14 mouse cellular contexts compared by ENCODE assay signal in genomic region chr12:76894792-76895559, GRCm38 (mm10).
DNase-seq lines count a peak whose midpoint lies in the region; ATAC-seq and TF ChIP-seq lines count a peak whose summit lies in the region.
"Had no signal": no experiment of that assay in that cellular context is flagged by ENCODE, and none has a peak within 500 bp of the region (broad histone marks: within the 10 kb centered on the region; RNA-seq: fewer than 3 reads in every experiment).

No protein-coding gene starts in this region.

- TF ChIP-seq CTCF in cerebellum, adult 2 months (IDR thresholded peaks at IDR 0.05; ENCODE audit: borderline replicate concordance, insufficient read depth, low read depth, low read length) = no peak
- peak; percentile 44 for TF ChIP-seq CTCF in liver, postnatal 0 days (IDR thresholded peaks at IDR 0.05; ENCODE audit: low read depth)

- no peaks in the 10 kb centered on the region for H3K27me3 ChIP-seq in cerebellum, adult 2 months (ENCODE audit: control insufficient read depth, insufficient read depth, low read length)
- no peaks in the 10 kb centered on the region for H3K27me3 ChIP-seq in heart, embryonic 16.5 days (ENCODE audit: control insufficient read depth, insufficient read depth, low read length)
- no peaks in the 10 kb centered on the region for H3K27me3 ChIP-seq in midbrain, embryonic 11.5 days (ENCODE audit: control insufficient read depth, insufficient read depth, low read length)
- H3K27me3 ChIP-seq in midbrain, embryonic 16.5 days (ENCODE audit: control insufficient read depth, insufficient read depth, low read depth, low read length) = no peaks in the 10 kb centered on the region
- no peaks in the 10 kb centered on the region for H3K27me3 ChIP-seq in liver, postnatal 0 days (ENCODE audit: insufficient read depth, low read length)
- H3K27me3 ChIP-seq: forebrain, embryonic 15.5 days; hindbrain, embryonic 12.5 days had no signal

- DNase-seq in cerebellum, adult 2 months = no peak
- DNase-seq in cerebellum, adult 8-10 months = no peak
- DNase-seq in heart, postnatal 25 days (ENCODE audit: low spot score) = no peak
- DNase-seq in midbrain, embryonic 11.5 days (ENCODE audit: low spot score, missing footprints) = peak; percentile 75
- no peak for DNase-seq in liver, postnatal 0 days
- no peak for DNase-seq in thymus, postnatal 10 days (ENCODE audit: low spot score in 2 of 2)
- DNase-seq: gastrocnemius, postnatal 10 days; kidney, adult 8-10 months had no signal

- no peak for ATAC-seq in heart, embryonic 16.5 days (replicated peaks; ENCODE audit: extremely low read depth, insufficient read depth, low FRiP score)
- no peak for ATAC-seq in midbrain, embryonic 11.5 days (ENCODE audit: low FRiP score)
- no peak for ATAC-seq in midbrain, embryonic 16.5 days
- ATAC-seq in liver, postnatal 0 days = no peak
- ATAC-seq: activated CD4-positive, CD25-positive, alpha-beta regulatory T cell, adult 4 months had no signal

- no peak overlapping the region for H3K4me2 ChIP-seq in heart, embryonic 16.5 days (ENCODE audit: low read depth, low read length)
- H3K4me2 ChIP-seq in midbrain, embryonic 11.5 days = no peak overlapping the region
- no peak overlapping the region for H3K4me2 ChIP-seq in midbrain, embryonic 16.5 days (ENCODE audit: low read length)
- no peak overlapping the region for H3K4me2 ChIP-seq in liver, postnatal 0 days (ENCODE audit: low read depth, low read length)
- H3K4me2 ChIP-seq: forebrain, embryonic 15.5 days; hindbrain, embryonic 12.5 days had no signal

- H3K27ac ChIP-seq in cerebellum, adult 2 months (ENCODE audit: insufficient read depth, low read length) = peak overlapping the region; percentile 86
- H3K27ac ChIP-seq in heart, embryonic 16.5 days (ENCODE audit: low read length) = peak overlapping the region; percentile 61; the same call in 1 of the 2 replicates
- H3K27ac ChIP-seq in midbrain, embryonic 11.5 days (ENCODE audit: low read depth, low read length) = no peak overlapping the region
- H3K27ac ChIP-seq in midbrain, embryonic 16.5 days (ENCODE audit: low read length) = no peak overlapping the region
- H3K27ac ChIP-seq in liver, postnatal 0 days (ENCODE audit: low read depth) = no peak overlapping the region
- H3K27ac ChIP-seq: forebrain, embryonic 15.5 days; hindbrain, embryonic 12.5 days; macrophage had no signal

- intact Hi-C loops in heart, postnatal 25 days (cut with DNase I) = no loop called here

- no peak for TF ChIP-seq EP300 in liver, postnatal 0 days (IDR thresholded peaks at IDR 0.05; ENCODE audit: low read depth)

- H3K9ac ChIP-seq in heart, embryonic 16.5 days (ENCODE audit: low read length) = no peak overlapping the region
- no peak overlapping the region for H3K9ac ChIP-seq in midbrain, embryonic 11.5 days (ENCODE audit: low read length)
- H3K9ac ChIP-seq in midbrain, embryonic 16.5 days (ENCODE audit: low read depth, low read length) = no peak overlapping the region
- H3K9ac ChIP-seq in liver, postnatal 0 days (replicated peaks) = no peak overlapping the region
- H3K9ac ChIP-seq: forebrain, embryonic 15.5 days; hindbrain, embryonic 12.5 days had no signal

- no peak for TF ChIP-seq POLR2A in cerebellum, adult 2 months (IDR thresholded peaks at IDR 0.05; ENCODE audit: borderline replicate concordance, insufficient read depth, low read length)

- H3K4me3 ChIP-seq in cerebellum, adult 2 months (replicated peaks; ENCODE audit: insufficient read depth, low read depth, low read length) = no peak overlapping the region
- no peak overlapping the region for H3K4me3 ChIP-seq in heart, embryonic 16.5 days (ENCODE audit: low read length)
- no peak overlapping the region for H3K4me3 ChIP-seq in midbrain, embryonic 11.5 days (ENCODE audit: low read depth, low read length)
- no peak overlapping the region for H3K4me3 ChIP-seq in midbrain, embryonic 16.5 days (ENCODE audit: low read depth, low read length)
- no peak overlapping the region for H3K4me3 ChIP-seq in liver, postnatal 0 days (ENCODE audit: low read depth, low read length)
- H3K4me3 ChIP-seq: forebrain, embryonic 15.5 days; hindbrain, embryonic 12.5 days had no signal

- no peaks in the 10 kb centered on the region for H3K9me3 ChIP-seq in heart, embryonic 16.5 days (replicated peaks; ENCODE audit: control insufficient read depth, low read length)
- no peaks in the 10 kb centered on the region for H3K9me3 ChIP-seq in midbrain, embryonic 11.5 days (ENCODE audit: control insufficient read depth, low read length)
- no peaks in the 10 kb centered on the region for H3K9me3 ChIP-seq in midbrain, embryonic 16.5 days (replicated peaks; ENCODE audit: control insufficient read depth, low read length, poor library complexity, severe bottlenecking)
- H3K9me3 ChIP-seq in liver, postnatal 0 days (ENCODE audit: low read length) = no peaks in the 10 kb centered on the region
- H3K9me3 ChIP-seq: forebrain, embryonic 15.5 days; hindbrain, embryonic 12.5 days had no signal

- H3K36me3 ChIP-seq in heart, embryonic 16.5 days (ENCODE audit: control insufficient read depth, insufficient read depth) = peaks cover 10% of the 10 kb centered on the region
- 0 out of 2 replicates have a peak, but pooled peaks cover 2% of the 10 kb centered on the region for H3K36me3 ChIP-seq in midbrain, embryonic 11.5 days (ENCODE audit: control insufficient read depth, insufficient read depth, low read length)
- H3K36me3 ChIP-seq in midbrain, embryonic 16.5 days (ENCODE audit: control insufficient read depth, insufficient read depth, low read length) = peaks cover 3% of the 10 kb centered on the region; the same call in 1 of the 2 replicates
- H3K36me3 ChIP-seq in liver, postnatal 0 days (replicated peaks; ENCODE audit: insufficient read depth, low read length) = peaks cover 6% of the 10 kb centered on the region

- peaks cover 36% of the 10 kb centered on the region for H3K4me1 ChIP-seq in cerebellum, adult 2 months (ENCODE audit: control insufficient read depth, insufficient read depth, low read length)
- peaks cover 17% of the 10 kb centered on the region for H3K4me1 ChIP-seq in heart, embryonic 16.5 days (ENCODE audit: control insufficient read depth, insufficient read depth, low read length)
- H3K4me1 ChIP-seq in midbrain, embryonic 11.5 days (ENCODE audit: control insufficient read depth, insufficient read depth, low read length) = no peaks in the 10 kb centered on the region
- H3K4me1 ChIP-seq in midbrain, embryonic 16.5 days (ENCODE audit: control insufficient read depth, insufficient read depth, low read length) = peaks cover 9% of the 10 kb centered on the region
- H3K4me1 ChIP-seq in liver, postnatal 0 days (ENCODE audit: insufficient read depth) = no peaks in the 10 kb centered on the region

- WGBS in cerebellum, adult 2 months = 78% methylated on average over 10 of the region's 10 CpGs
- 71% methylated on average over 10 of the region's 10 CpGs for WGBS in heart, embryonic 16.5 days
- WGBS in midbrain, embryonic 11.5 days = 82% methylated on average over 10 of the region's 10 CpGs
- WGBS in midbrain, embryonic 16.5 days = 81% methylated on average over 10 of the region's 10 CpGs
- WGBS in liver, postnatal 0 days (ENCODE audit: insufficient replicate concordance) = 77% methylated on average over 10 of the region's 10 CpGs

Comparison
In these comparisons a context has a peak if more than half of its experiments do, and no peak if none do; other contexts are left out.
1. H3K27ac ChIP-seq: peak in cerebellum, adult 2 months (single experiment) and heart, embryonic 16.5 days (single experiment); none in midbrain, embryonic 11.5 days (single experiment), midbrain, embryonic 16.5 days (single experiment) and liver, postnatal 0 days (single experiment).